Mouse (Mus musculus): ENCODE results near the gene Cdh13. TPM values are rescaled to one million over a fixed set of nuclear protein-coding genes. Genes with fewer than 3 reads are reported as not detected.
"Not testable (repeated sequence)": the region's sequence is repeated elsewhere in the genome, so short reads cannot be mapped to it uniquely, and the experiment has no call there.

Gene Cdh13
- polyA plus RNA-seq, 1 experiment from 2014 or later = 14.4 TPM

DNA sequence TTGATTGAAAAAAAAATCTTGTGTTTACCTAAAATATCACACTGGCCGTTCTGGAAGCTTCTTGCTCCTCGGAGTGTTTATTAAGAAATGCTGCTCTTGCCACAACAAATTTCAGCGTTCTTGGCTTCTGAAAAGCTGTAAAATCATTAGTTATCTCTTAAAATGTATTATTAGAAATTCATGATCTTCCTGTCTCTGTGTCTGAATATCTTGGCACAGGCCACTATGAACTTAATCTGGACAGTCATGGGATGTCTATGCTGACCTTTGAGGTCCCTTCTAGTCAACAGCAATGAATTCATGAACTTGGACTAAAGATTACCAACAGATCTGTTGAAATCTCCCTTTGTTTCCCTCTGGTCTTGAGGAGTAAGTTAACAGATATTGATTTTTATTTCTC is 430.1 kb downstream of the Cdh13 start:
- Histone ChIP-seq H3K27ac (no peak overlapping the region), H3K9me3 (no peaks in the 10 kb centered on the region), H3K4me3 (no peak overlapping the region), H3K36me3 (no peaks in the 10 kb centered on the region), H3K27me3 (ENCODE audit: insufficient read depth, poor library complexity, severe bottlenecking) (no peaks in the 10 kb centered on the region), H3K4me1 (peaks cover 5% of the 10 kb centered on the region)
- WGBS = 55% methylated on average over 3 of the region's 3 CpGs
- no peak for DNase-seq (ENCODE audit: low spot score)

DNA sequence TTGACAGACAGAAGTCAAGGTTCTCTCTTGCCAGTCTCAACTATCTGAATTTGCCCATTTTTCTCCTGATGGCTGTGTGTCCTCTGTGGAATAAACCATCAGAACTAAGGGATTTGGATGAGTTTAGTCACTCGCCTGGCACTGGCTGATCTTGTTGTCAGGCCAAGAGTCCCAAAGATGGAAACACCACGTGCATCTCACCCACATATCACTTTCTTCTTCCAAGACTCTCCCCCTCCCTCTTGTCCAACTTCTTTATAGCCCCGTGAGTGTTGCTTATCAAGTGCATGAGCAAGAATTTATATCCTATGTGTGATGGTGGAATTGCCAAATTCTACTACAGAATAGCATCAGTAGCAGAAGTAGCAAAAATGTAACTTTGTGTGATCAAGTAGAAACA is 439.4 kb downstream of the Cdh13 start:
- Histone ChIP-seq H3K27me3 (ENCODE audit: insufficient read depth, poor library complexity, severe bottlenecking) (no peaks in the 10 kb centered on the region), H3K9me3 (peaks cover 4% of the 10 kb centered on the region; the same call in 1 of the 2 replicates), H3K4me3 (no peak overlapping the region), H3K36me3 (no peaks in the 10 kb centered on the region), H3K4me1 (no peaks in the 10 kb centered on the region), H3K27ac (no peak overlapping the region)
- 65% methylated on average over 3 of the region's 3 CpGs for WGBS
- DNase-seq (ENCODE audit: low spot score) = no peak

DNA sequence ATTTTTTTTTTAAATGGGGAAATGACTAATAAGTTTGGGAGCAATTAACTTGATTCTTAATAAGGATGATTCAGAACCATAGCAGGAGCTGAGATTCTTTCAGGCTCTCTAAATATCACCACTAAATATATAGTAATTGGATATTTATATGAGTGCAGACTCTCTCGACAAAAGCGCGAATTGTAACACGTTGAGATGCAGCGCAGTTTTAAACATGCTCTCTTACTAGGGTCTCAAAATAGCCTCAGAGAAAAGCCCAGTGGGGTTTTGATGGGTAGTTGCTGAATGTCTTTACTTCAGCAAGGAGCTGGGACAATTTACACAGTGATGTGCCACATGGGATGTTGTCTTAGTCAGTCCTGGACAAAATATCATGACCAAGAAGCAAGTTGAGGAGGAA is 442.1 kb downstream of the Cdh13 start:
- 95% methylated on average over 5 of the region's 5 CpGs for WGBS
- no peaks in the 10 kb centered on the region for H3K36me3 ChIP-seq
- H3K27me3 ChIP-seq (ENCODE audit: insufficient read depth, poor library complexity, severe bottlenecking) = no peaks in the 10 kb centered on the region
- no peak overlapping the region for H3K4me3 ChIP-seq
- H3K27ac ChIP-seq = no peak overlapping the region
- H3K4me1 ChIP-seq = no peaks in the 10 kb centered on the region
- DNase-seq (ENCODE audit: low spot score) = no peak
- H3K9me3 ChIP-seq = peaks cover 4% of the 10 kb centered on the region; the same call in 1 of the 2 replicates

DNA sequence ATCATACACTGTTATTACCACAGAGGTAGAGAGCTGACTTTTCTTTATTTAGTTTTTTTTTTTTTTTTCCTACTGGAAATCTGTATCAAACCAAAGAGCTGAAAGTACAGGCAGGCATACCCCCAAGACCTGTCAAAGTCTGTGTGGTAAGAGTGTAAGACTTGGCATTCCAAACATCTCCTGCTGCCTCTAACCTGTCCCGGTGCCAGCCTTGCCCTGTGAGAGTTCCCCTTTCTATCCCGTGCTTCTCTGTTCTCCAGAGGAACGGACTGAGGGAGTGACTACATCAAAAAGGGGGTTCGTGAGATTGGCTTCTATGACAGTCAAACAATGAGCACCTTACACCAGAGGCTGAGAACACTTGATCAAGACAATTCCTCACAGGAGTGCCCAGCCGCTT is 458.2 kb downstream of the Cdh13 start:
- WGBS = 88% methylated on average over 5 of the region's 5 CpGs
- DNase-seq (ENCODE audit: low spot score) = no peak

DNA sequence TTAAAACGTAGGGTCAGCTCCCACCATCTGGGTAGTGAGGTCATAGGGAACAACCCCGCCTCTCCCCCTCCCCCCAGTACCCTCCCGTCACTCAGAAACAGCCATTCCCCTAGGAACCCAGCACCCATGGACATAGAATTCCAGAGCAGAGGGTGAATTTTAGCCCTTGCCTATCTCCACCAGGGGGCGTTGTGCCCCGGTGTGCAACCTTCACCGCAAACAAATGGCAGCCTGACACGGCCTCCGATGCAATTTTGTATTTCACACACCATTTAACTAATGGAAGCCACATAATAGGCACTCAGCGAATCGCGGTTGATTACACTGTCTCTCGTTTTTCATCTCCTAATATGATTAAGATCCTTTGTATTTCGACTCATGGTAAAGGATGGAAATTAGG is 461.5 kb downstream of the Cdh13 start:
- H3K4me3 ChIP-seq = no peak overlapping the region
- no peak for DNase-seq (ENCODE audit: low spot score)
- 86% methylated on average over 13 of the region's 13 CpGs for WGBS

More for the DNA sequence above, 458.2 kb downstream of the Cdh13 start:
- no peaks in the 10 kb centered on the region for H3K4me1 ChIP-seq
- H3K27ac ChIP-seq = no peak overlapping the region
- H3K36me3 ChIP-seq = no peaks in the 10 kb centered on the region
- no peak overlapping the region for H3K4me3 ChIP-seq
- no peaks in the 10 kb centered on the region for H3K9me3 ChIP-seq
- H3K27me3 ChIP-seq (ENCODE audit: insufficient read depth, poor library complexity, severe bottlenecking) = no peaks in the 10 kb centered on the region

DNA sequence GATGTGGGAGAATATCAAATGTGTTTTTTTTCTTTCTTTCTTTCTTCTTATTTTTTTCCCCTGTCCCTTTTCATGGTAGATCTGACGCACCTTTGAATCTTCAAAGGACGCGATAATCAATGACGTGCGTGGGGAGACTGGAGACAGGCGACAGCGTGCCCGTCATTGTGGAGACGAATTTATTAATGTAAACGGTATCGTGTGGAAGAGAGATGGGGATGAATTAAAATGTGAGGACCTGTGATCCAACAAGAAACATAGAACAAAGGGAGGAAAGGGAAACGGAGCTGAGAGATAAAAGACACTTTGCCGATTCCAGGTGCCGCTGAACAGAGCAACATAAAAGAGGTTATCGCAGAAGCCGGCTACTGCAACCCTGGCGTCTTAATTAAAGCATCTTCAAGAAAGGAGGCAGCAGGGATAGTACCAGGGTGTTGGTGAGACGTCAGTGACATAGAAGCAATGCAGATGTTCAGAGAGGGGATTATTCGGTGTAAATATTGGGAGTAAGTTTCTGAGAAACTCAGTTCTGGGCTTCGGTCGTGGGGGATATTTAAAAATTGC is 464.6 kb downstream of the Cdh13 start:
- no peak for DNase-seq (ENCODE audit: low spot score)
- Histone ChIP-seq H3K27ac (no peak overlapping the region), H3K9me3 (no peaks in the 10 kb centered on the region), H3K27me3 (ENCODE audit: insufficient read depth, poor library complexity, severe bottlenecking) (no peaks in the 10 kb centered on the region), H3K4me1 (no peaks in the 10 kb centered on the region), H3K4me3 (no peak overlapping the region), H3K36me3 (no peaks in the 10 kb centered on the region)
- 88% methylated on average over 21 of the region's 21 CpGs for WGBS

More for the DNA sequence above, 461.5 kb downstream of the Cdh13 start:
- no peaks in the 10 kb centered on the region for H3K4me1 ChIP-seq
- H3K36me3 ChIP-seq = no peaks in the 10 kb centered on the region
- no peaks in the 10 kb centered on the region for H3K9me3 ChIP-seq
- H3K27me3 ChIP-seq (ENCODE audit: insufficient read depth, poor library complexity, severe bottlenecking) = no peaks in the 10 kb centered on the region
- H3K27ac ChIP-seq = no peak overlapping the region

DNA sequence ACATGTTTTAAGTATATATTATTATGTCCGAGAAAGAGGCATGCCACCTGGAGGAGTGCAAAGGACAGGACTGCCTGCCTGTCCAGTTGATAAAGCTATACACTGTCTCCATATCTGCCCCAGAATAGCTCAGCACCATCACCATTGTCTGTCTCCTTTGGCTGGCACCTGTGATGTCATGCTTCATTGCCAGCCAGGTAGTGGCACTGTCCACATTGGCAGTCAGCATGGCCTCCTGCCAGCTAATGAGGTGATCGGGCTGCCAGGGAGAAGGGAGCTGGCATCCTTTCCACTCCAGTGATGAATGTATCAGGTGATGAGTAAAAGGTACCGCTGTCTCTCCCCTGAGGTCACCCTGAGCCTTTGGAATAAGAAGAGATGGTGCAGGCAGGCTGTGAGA is 465.7 kb downstream of the Cdh13 start:
- no peaks in the 10 kb centered on the region for H3K36me3 ChIP-seq
- H3K4me1 ChIP-seq = no peaks in the 10 kb centered on the region
- no peak overlapping the region for H3K27ac ChIP-seq
- H3K9me3 ChIP-seq = no peaks in the 10 kb centered on the region
- no peaks in the 10 kb centered on the region for H3K27me3 ChIP-seq (ENCODE audit: insufficient read depth, poor library complexity, severe bottlenecking)
- DNase-seq (ENCODE audit: low spot score) = no peak
- 92% methylated on average over 3 of the region's 3 CpGs for WGBS
- H3K4me3 ChIP-seq = no peak overlapping the region

DNA sequence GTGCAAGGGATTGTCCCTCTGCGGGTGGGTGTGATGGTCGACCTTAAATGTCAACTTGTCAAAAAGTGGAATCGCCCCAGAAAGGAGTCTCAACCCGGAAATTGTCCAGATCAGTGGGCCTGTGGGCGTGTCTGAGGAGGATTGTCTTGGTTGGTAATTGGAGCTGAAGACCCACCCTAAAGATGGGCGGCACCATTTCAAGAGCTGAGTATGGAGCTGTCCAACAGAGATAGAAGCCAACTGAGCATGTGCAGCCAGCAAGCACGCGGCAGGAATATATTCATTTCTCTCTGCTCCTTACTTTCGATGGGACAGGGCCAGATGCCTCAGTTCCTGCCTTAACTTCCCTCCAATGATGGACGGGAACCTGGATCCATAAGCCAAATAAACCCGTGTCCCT is 466.3 kb downstream of the Cdh13 start:
- Histone ChIP-seq H3K36me3 (no peaks in the 10 kb centered on the region), H3K9me3 (no peaks in the 10 kb centered on the region), H3K4me1 (no peaks in the 10 kb centered on the region), H3K4me3 (no peak overlapping the region), H3K27me3 (ENCODE audit: insufficient read depth, poor library complexity, severe bottlenecking) (no peaks in the 10 kb centered on the region), H3K27ac (no peak overlapping the region)
- WGBS = 86% methylated on average over 11 of the region's 11 CpGs
- DNase-seq (ENCODE audit: low spot score) = no peak

DNA sequence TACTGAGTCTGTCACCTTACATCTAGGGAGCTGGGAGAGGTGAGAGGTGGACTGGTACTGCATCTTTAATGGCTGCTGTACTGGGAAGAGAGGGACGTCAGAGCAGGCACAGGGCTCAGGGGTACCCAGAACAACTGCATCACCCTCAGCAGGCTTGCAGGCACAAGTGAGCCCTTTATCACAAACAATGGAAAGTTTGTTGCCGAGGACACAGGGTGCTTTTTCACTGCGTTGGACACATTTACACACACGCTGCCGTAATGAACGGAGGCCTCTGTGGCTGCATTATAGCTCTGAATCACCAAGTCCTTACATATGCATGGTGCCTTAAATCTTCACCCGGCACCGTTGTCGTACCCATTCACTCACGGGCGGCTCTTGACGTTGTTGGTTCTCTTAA is 470.2 kb downstream of the Cdh13 start:
- Histone ChIP-seq H3K9me3 (no peaks in the 10 kb centered on the region), H3K27me3 (ENCODE audit: insufficient read depth, poor library complexity, severe bottlenecking) (no peaks in the 10 kb centered on the region), H3K4me3 (no peak overlapping the region), H3K36me3 (no peaks in the 10 kb centered on the region), H3K27ac (no peak overlapping the region), H3K4me1 (no peaks in the 10 kb centered on the region)
- WGBS = 79% methylated on average over 12 of the region's 12 CpGs
- no peak for DNase-seq (ENCODE audit: low spot score)

DNA sequence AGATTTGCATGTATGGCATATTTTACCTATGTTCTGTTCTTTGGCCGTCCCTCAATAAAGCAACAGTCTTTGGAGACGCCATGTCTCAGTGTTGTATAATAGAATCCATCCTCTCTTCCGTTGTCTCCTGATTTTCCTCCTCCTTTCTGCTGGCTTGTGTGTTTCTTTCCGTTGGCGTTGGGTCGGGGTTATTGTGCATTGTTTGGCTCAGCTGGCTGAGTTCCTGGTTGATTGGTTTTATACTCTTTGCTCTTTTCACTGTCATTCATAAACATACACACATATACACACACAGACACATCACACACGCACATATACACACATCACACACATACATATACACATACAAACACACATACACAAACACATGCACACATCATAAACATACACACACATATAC is 470.6 kb downstream of the Cdh13 start:
- H3K27me3 ChIP-seq (ENCODE audit: insufficient read depth, poor library complexity, severe bottlenecking) = no peaks in the 10 kb centered on the region
- DNase-seq (ENCODE audit: low spot score) = no peak
- H3K4me3 ChIP-seq = no peak overlapping the region
- H3K9me3 ChIP-seq = no peaks in the 10 kb centered on the region
- no peaks in the 10 kb centered on the region for H3K4me1 ChIP-seq
- no peaks in the 10 kb centered on the region for H3K36me3 ChIP-seq
- no peak overlapping the region for H3K27ac ChIP-seq
- WGBS = 86% methylated on average over 7 of the region's 7 CpGs

DNA sequence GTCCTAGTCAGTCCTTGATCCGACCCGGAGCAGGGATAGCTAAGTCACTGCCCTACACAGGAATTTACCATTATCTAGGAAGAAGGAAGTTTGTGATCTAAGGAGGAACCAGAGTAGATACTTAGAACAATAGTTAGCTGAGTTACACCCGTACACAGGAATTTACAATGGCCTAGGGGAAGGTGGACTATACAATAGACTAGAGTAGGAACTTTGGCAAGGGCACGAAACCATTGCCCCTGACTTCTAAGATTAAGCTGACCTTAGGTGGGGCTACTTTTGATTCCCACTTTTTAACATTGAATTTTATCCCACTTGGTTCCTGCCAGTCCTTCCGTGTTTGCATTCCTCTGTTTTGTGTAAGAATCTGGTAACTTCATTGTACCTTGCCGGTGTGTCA is 494.0 kb downstream of the Cdh13 start:
- not testable (repeated sequence) for H3K9me3 ChIP-seq; H3K27ac ChIP-seq; H3K4me3 ChIP-seq; H3K36me3 ChIP-seq; H3K4me1 ChIP-seq; H3K27me3 ChIP-seq (ENCODE audit: insufficient read depth, poor library complexity, severe bottlenecking); DNase-seq (ENCODE audit: low spot score)
- WGBS = 78% methylated on average over 6 of the region's 6 CpGs

DNA sequence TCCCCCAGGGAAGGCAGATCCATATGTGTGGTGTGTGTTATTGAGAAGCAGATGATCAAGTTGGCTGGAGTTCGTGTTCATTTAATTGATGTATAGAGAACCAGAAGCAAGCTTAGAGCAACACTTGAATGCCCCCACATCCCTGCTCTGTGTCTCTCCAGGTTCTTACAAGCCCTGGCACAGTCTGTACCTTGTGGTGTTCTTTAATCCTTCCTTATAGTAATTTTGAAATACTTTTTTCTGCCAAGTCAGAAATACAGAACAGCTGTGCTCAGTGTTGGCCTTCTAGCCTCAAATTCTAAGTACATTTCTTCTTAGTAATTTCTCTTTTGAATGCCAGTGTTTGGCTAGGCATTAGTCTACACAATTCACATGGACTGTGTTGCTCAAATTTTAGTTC is 494.8 kb downstream of the Cdh13 start:
- Histone ChIP-seq H3K9me3 (no peaks in the 10 kb centered on the region), H3K27ac (no peak overlapping the region), H3K27me3 (ENCODE audit: insufficient read depth, poor library complexity, severe bottlenecking) (no peaks in the 10 kb centered on the region), H3K36me3 (no peaks in the 10 kb centered on the region), H3K4me3 (no peak overlapping the region), H3K4me1 (no peaks in the 10 kb centered on the region)
- no peak for DNase-seq (ENCODE audit: low spot score)
- WGBS = 85% methylated on average over 1 of the region's 1 CpGs

DNA sequence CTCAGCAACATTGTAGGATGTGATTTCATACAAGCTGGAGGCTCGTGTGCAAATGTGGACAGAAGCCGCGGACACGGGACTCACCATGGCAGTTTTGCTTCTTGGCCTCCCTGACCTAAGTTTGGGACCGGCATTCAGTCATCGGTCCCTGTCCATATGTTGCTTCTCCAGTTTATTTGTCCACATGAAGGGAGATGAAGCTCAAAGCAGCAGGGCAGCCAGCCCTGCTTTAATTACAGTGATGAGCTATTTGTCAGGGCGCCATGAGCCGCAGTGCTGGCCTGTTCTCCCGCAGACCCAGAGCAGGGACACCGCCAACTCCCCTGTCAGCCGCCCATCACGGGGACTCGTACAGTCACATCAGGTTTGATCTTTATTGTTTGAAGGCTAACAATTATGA is 502.1 kb downstream of the Cdh13 start:
- no peaks in the 10 kb centered on the region for H3K27me3 ChIP-seq (ENCODE audit: insufficient read depth, poor library complexity, severe bottlenecking)
- H3K4me1 ChIP-seq = no peaks in the 10 kb centered on the region

DNA sequence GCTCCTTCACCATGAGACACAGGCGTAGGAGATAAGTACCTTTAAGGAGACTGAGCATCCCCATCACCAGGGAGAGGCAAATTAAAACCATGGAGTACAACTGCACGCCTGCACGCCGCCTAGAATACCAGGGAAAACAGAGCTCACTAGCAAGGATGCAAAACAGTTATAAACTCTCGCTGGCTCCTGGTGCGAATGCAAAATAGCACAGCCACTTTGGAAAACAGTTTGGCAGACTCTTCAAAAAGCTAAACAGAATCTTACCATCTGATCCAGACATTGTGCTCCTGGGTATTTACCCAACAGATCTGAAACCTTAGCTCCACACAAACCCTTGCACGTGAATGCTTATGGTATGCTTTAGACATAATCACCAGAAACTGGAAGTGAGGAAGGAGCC is 506.1 kb downstream of the Cdh13 start:
- Histone ChIP-seq H3K36me3 (no peaks in the 10 kb centered on the region), H3K27ac (no peak overlapping the region), H3K4me3 (no peak overlapping the region), H3K27me3 (ENCODE audit: insufficient read depth, poor library complexity, severe bottlenecking) (no peaks in the 10 kb centered on the region), H3K4me1 (no peaks in the 10 kb centered on the region), H3K9me3 (no peaks in the 10 kb centered on the region)
- 85% methylated on average over 7 of the region's 7 CpGs for WGBS
- no peak for DNase-seq (ENCODE audit: low spot score)

More for the DNA sequence above, 502.1 kb downstream of the Cdh13 start:
- DNase-seq (ENCODE audit: low spot score) = no peak
- Histone ChIP-seq H3K4me3 (no peak overlapping the region), H3K9me3 (no peaks in the 10 kb centered on the region), H3K27ac (no peak overlapping the region), H3K36me3 (no peaks in the 10 kb centered on the region)
- 94% methylated on average over 13 of the region's 13 CpGs for WGBS
